Mouse (Mus musculus): Measurements from ENCODE around the gene Gna12.

Gene Gna12

DNA sequence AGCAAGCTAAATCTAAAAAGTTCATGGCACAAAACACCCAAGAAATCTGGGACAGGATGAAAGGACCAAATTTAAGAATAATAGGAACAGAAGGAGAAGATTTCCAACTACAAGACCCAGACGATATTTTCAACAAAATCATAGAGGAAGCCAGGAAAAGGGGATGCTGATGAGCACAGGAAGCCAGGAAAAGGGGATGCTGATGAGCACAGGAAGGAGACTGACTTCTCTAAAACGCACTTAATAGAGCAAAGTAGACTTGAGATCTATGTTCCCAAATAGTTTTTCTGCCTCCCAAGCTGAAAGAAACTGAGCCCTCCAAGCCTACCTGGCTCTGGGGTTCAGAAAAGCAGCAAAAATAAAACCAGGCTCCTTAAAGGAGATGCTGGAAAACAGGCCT is 2.8 kb downstream of the Gna12 start:
- DNase-seq (ENCODE audit: low spot score) = no peak

DNA sequence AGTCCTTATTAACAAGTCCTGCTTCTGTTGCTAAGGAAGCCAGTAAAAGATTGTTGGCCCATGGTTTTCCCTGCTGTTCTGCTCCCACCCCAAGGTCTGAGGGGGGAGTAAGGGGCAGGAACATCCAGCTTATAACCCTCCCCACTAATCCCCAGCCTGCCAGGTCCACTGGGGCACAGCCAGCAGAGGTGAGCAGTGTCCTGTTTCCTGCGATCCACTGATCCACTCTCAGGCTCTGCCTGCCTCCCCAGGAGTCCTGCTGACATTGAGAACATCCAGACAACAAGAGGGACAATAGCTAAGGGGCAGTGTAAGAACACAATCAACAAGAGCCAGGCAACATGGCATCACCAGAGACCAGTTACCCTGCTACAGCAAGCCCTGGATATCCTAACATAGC is 3.4 kb downstream of the Gna12 start:
- DNase-seq (ENCODE audit: low spot score) = no peak

DNA sequence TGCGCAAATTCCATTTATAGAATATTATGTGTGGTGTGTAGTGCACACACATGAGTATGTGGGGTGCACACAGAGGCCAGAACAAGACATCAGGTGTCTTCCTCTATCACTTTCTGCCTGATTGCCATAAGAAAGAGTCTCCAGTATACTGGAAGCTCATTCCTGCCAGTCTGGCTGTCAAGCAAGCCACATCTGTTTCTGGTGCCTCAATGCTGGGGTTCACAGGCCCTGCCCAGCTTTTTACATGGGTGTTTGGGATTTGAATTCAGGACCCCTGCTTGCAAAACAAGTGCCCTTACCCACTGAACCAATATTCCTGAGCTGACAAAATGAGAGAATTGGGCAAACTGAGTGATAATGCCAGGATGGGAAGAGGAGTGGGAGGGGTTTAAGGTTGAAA is 4.1 kb downstream of the Gna12 start:
- DNase-seq (ENCODE audit: low spot score) = no peak

DNA sequence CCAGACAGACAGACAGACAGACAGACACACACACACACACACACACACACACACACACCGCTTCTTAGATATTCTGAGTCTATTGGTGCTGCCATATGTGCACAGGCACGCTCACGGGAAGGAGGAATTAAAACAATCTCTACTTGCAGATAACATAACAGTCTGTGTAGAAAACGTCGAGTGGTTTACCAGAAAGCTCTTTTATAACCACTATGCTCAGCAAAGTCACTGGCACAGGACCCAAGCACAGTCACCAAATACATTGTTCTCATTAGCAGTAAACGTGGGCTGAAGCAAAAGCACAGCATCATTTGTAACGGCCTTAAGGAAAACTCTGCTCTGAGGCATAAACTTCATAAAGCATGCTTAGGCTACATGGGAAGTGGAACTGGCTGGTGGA is 6.1 kb downstream of the Gna12 start:
- no peak for DNase-seq (ENCODE audit: low spot score)

DNA sequence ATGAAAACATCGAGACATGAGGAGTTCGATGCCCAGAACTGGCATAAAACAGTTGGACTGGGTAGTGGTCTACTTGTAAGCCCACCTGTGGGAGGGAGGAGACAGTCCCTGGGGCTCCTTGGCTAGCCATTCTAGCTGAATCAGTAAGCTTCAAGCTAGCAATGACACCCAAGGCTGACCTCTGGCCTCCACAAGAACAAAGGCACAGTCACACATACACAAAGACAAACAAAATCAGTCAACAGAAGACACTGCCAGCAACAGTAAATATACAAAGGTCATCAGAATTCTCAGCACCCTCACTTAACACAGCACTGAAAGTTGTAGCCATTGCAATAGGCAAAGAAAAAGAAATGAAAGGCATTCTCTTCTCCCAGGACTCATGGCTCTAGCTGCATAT is 6.8 kb downstream of the Gna12 start:
- DNase-seq (ENCODE audit: low spot score) = no peak

DNA sequence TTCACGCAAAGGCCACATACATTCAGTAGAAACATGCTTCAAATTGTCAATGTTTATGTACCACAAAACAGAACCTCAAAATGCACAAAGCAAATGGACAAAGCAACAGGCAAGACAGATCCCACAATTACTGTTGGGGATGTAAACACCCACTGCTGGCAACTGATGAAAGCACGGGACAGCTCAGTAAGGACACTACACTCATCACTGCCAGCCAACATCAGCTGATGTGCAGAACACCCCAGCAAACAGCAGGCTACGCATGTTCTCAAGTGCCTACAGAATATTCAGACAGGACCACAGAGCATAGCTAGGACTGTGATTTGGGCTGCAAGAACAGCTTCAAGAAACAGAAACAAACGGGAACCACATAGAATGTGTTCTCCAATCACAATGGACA is 8.3 kb downstream of the Gna12 start:
- no peak for DNase-seq (ENCODE audit: low spot score)

DNA sequence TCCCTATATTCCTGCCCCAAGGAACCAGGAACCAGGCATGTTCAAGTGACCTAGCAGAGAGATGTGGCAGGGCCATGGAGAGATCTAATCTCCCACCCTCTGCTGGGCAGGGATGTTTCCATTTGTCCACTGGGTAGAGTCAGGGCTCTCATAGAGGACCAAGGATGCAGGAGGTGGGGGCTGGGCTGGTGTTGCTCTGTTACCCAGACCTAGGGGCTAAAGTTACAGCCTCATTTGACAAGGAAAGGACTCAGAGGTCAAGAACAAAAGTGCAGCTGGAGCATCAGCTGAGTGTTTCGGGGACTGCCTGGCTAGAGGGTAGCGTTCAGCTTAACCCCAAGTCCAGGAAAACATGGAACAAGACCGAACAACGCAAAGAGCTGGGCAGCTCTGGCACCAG is 9.7 kb downstream of the Gna12 start:
- DNase-seq (ENCODE audit: low spot score) = no peak

DNA sequence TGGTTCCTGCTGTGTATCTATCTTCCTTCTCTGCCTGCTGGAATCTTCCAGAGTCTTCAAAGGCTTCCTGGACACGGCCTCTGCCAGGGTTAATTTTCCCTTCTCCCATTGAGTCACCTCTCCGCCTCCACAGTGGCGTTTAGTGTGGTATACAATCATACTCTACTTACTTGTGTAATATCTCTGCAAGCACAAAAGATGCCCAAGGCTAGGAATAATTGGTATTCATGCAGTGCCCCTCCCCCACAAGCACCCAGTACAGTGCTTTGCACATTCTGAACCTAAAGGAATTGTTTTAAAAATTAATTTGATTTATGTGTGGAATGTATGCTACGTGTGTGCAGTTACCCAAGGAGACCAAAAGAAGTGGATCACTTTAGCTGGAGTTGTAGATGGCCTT is 10.6 kb downstream of the Gna12 start:
- no peak for DNase-seq (ENCODE audit: low spot score)

DNA sequence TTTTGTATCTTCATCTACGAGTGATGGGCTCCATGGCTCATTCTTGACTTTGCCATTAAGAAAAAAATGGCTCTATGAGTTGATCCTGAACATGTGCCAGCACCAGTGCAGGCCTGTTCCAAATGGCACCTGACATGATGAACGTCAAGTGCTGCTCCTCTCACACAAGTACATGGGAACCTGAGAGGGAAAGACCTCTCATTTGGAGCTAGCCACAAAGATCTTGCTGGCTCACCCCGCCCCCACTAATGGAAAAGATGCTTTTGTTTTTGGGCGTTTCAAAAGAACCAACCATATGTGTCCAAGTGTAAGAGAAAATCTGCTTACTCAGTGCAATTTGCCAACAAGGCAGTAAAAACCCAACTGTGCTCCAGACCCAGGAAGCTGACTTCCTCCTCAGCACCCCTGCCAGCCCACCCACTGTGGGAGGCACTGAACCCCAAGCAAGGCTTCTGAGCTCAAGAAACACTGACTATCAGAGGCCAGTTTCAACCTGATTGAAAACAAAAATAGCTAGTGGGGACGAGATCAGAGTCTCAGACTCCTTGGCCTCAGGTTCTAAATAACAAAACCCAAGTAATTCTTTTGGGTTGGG is 11.7 kb downstream of the Gna12 start:
- no peak for DNase-seq (ENCODE audit: low spot score)

DNA sequence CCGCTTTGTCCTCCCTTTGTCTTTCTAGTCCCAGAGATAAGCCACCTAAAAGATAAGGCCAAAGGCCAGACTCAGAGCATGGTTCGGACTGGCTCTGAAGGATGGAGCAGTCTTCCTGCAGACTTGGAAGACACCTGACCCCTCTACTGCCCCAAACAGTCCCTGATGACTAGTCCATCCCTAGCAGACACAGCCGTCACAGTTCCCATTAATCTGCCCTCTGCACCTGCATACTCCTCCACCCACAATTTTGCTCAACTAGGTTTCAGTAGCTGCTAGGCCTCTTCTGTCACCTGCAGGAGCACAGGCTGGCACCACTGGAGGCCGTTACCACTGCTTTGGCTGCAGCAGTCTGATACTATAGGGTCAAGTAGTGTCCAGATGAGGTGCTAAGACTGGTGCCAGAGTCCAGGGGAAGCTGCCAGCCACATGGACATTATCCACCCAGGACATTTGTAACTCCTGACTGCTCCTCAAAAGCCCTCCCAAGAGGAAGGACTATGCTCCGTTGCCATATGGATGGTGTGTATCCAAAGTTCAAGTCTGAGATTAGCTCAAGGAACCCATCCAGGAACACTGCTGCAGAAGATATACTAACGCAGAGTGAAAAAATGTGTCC is 13.2 kb downstream of the Gna12 start:
- DNase-seq (ENCODE audit: low spot score) = no peak

DNA sequence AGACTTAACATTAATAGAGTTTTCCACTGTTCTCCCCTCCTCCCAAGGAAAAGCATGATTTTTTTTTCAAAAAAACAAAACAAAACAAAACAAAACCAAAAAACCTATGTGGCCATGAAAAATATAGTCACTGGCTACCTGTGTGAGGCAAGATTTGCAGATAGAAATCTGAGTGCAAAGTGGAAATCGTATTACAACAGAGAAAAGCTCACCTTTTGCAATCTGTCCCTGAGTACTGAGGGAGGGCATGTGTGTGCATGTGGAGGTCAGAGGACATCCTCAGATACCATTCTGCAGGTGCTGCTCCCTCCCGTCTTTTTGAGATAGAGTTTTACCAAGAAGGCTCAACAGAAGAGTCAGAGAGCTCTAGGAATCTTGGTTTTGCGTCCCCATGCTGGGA is 14.2 kb downstream of the Gna12 start:
- no peak for DNase-seq (ENCODE audit: low spot score)

DNA sequence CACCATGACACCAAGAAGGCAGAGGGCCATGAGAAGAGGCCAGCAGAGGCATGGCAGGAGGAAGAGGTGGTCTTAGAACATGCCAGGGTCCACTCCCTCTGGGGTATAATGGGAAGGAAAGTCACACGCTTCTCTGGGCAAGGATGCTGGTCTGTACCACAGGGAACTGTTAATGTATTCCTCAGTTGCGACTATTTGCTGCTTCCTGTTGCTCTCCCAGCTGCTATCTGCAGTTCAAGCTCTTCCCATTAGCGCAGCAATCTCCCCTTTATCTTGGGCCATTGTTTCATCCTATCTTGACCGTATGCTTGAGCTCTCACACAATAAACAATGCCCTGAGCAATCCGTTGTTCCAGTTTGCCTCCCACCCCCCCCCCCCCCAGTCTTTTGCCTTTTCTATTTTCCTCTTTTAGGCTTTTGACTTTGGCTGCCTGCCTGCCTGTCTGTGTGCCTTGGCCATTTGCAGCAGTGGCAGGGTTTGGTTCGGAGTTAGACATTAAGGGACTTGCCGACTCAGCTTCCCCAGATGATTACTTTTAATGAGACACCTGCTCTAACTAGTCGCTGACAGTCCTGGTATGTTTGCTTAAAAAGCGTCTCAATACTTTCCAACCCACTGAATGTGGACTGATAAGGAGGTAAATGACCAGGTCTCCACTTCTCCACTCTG is 15.0 kb downstream of the Gna12 start:
- DNase-seq (ENCODE audit: low spot score) = no peak

DNA sequence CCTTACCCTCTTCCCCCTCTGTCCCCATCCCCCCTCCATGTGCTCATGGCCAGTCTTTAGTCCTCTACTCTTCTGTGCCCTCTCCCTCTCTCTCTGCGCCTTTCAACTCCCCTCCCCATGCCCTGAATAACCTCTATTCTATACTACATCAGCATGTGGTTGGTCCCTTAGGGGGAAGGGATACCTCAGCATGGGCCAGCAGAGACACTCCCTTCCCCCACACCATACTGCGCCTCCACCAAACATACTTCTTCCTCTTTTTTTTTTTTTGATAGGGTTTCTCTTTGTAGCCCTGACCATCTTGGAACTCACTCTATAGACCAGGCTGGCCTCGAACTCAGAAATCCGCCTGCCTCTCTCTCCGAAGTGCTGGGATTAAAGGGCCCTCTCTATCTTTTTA is 15.8 kb downstream of the Gna12 start:
- no peak for DNase-seq (ENCODE audit: low spot score)

DNA sequence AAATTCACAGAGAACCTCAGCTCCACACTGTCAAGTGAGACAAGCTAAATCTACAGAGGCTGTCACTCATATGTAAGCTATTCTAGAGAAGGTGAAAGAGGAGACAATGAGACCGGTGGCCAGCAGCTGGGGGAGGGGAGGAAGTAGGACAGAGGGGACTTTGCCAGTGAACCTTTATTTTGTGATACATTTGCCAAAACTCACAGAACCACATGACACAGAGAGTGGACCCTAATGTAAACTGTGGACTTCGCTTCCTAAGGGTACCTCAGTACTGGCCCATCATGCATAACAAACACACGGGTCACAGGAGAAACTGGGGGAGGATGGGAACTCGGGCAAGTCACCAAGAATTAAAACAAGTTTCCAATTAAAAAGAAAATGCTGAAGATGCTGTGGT is 17.5 kb downstream of the Gna12 start:
- DNase-seq (ENCODE audit: low spot score) = no peak

DNA sequence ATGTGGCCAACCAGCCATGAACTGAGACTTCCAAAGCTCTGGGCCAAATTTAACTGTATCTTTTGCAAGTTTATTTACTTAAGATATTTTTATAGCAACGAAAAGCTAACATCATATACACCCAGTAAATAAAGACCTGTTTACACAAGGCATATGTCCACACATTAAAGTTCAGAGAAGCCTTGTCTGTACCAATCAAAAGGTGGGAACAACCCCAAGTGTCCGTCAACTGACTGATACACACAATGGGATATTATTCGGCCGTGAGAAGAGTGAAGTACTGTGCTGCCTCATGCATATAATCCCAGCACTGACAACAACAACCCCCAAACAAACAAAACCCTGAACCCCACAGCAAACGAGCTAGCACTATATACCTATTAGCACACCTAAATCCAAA is 18.2 kb downstream of the Gna12 start:
- DNase-seq (ENCODE audit: low spot score) = no peak

DNA sequence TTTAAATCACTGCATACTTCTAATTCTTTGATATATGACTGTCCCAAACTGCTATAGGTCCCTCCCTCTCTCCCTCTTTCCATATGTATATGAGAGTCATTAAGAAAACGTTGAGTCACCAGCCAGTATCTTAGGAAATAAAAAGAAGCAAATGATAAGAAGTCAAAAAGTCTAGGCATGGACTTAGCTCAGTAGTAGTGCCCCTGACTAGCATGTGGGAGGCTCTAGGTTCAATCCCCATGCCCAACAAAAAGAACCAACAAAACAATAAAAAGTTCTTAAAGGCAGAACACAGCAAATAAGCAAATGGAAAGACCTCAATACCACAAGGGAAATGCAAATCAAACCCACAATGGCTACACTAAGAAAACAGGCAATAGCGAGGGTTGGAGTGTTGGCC is 18.8 kb downstream of the Gna12 start:
- no peak for DNase-seq (ENCODE audit: low spot score)

DNA sequence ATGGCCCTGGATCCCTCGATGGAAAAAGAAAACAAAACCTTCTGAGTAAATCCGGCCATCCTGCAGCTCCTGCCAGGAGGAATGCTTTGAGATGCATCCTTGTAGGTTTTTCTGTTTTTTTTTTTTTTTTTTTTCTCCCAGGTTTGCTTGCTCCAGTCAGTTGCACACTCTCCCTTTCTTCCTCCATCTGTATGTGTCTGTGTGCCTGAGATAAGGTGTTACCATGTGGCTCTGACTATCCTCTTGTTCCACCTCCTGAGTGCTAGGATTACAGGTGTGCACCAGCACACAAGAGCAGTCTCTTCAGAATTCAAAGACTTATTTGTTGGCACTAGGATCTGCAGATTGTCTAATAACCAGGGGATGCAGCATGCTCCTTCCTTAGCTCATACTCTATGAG is 23.3 kb downstream of the Gna12 start:
- no peak for DNase-seq (ENCODE audit: low spot score)

DNA sequence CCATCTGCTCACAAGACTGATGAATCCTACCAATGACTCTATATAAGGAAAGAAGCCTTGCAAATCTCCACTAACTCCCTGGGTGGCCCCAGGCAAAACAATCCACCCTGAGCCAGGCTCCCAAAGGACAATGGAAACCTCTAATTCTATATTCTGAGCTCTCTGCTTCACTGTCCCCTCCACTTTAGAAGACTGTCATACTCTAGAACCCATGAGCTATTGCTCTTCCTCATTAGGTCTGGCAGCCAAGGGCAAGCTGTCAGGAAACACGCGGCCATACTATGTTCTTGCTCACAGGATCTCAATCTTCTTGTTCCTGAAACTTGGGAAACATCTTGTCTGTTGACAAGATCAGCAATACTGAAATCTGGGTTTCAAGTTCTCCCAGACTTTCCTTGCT is 24.0 kb downstream of the Gna12 start:
- DNase-seq (ENCODE audit: low spot score) = no peak

DNA sequence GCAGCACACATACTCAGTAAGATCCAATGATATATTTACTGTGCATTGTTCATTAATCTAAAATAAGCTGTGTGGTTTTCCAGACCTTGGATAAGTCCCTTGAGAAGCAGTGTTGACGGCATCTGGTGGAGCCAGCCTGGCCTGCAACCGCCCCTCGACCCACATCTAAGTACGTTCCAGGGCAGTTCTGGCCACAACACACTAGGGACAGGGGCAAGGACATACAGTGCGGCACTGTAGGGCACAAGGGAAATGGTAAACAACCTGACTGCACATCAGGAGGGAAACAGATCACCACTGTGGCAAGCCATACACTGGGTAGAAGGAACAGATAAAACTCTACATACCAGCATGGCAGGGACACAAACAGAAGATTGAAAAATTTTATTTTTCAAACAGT is 28.4 kb downstream of the Gna12 start:
- DNase-seq (ENCODE audit: low spot score) = no peak

DNA sequence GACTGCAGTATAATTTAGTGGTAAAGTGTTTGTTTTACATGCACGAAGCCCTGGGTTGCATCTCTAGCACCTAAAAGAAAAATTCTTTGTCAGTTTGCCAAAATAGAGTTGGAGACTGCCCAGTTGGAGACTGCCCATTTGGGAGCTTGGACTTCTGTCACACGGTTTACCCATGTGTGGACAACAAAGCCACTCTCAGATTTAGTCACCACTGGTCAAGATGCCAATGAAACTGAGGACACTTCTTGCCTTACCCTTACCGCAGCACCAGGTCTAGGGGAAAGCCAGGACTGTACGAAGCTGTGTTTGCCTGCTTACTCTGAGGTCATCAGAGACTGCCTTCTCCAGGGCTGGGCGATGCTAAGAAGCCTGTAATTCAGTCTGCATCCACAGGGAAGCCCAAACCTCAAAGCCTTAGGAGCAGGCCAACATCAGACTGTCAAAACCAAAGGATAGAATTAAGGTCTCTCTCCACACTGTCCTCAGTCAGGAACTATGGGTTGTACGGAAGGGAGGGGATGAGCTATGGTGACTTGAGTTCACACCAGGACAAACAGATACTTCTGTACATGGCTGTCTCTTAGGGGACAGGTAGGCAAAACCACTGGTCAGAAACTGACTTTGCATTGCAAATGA is 29.8 kb downstream of the Gna12 start:
- DNase-seq (ENCODE audit: low spot score) = no peak

DNA sequence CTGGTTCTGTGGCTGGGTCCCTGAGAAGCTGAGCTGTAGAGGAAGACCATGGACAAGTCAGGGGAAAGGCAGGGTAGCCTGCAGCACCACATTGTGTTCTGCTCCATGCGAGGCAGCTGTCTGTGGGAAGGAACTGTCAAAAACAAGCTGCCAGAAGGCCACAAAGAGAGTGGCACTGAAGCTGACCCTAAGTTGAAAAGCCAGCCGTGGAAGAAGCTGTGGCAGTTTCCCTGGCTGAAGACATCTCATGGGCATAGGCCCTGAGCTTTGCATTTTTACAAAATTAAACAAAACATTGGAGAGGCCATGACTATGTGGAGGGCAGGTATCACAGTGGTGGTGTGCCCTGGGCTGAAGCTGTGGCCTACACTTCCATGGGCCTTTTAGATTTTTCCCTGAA is 31.0 kb downstream of the Gna12 start:
- no peak for DNase-seq (ENCODE audit: low spot score)

DNA sequence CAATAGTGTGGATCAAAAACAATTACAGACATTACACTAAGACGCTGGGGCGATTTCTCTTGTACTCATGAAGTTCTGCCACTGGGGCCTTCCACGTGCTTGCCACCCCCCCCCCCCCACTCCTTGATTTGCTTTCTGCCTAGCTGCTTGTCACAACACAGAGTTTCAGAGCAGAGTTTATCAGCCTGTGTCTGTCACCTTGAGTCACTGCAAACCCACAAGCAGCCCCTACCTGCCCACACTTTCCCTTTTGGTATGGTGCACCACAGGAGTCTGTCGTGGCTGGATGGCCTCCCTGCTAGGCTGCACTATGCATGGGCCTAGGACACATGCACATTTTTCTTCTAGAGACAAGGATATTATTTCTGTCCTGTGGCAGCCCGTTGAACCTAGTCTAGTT is 31.5 kb downstream of the Gna12 start:
- DNase-seq (ENCODE audit: low spot score) = no peak

DNA sequence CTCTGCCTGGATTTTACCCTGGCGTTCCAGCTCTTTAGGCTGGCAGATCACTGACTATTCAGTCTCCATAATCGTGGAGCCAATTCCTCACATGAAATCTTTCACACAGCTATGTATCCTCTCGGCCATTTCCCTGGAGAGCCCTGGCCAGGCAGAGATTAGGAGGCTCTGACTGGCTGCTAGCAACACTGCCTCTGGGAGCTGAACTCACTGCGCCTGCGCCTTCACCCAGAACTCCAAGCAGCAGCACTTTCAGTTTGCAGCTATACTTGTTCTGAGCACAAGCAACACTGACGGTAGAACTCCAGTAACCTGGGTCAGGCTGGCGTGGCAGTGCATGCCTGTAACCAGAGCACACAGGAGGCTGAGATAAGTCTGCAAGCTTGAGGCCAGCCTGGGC is 32.1 kb downstream of the Gna12 start:
- DNase-seq (ENCODE audit: low spot score) = no peak

DNA sequence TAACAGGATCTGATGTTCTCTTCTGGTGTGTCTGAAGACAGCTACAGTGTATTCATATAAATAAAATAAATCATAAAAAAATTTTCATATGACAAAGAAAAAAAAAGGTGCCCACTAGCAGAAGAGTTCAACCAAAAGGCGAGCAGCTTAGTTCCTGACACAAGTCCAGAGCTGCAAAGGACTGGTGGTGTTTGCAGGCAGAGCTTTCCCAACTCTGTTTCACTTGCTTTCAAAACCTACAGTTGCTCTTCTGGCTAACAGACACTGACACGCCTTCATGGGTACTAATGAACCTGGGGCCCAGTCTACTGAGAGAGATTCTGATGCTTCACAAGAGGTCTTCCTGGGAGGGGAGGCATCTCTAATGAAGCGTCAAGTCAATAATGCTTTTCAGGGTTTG is 34.2 kb downstream of the Gna12 start:
- DNase-seq (ENCODE audit: low spot score) = no peak

All from embryo, embryonic 10.5 days (tissue).